Mouse (Mus musculus): ENCODE results near the gene Cstf1. TPM values are rescaled to one million over a fixed set of nuclear protein-coding genes. Genes with fewer than 3 reads are reported as not detected.

Cstf1 gene
- polyA plus RNA-seq (2015; fragmentation: Nextera tagmentation; extraction: Ambion mirVana): 48.5 and 55.2 TPM in 2 replicates

DNA sequence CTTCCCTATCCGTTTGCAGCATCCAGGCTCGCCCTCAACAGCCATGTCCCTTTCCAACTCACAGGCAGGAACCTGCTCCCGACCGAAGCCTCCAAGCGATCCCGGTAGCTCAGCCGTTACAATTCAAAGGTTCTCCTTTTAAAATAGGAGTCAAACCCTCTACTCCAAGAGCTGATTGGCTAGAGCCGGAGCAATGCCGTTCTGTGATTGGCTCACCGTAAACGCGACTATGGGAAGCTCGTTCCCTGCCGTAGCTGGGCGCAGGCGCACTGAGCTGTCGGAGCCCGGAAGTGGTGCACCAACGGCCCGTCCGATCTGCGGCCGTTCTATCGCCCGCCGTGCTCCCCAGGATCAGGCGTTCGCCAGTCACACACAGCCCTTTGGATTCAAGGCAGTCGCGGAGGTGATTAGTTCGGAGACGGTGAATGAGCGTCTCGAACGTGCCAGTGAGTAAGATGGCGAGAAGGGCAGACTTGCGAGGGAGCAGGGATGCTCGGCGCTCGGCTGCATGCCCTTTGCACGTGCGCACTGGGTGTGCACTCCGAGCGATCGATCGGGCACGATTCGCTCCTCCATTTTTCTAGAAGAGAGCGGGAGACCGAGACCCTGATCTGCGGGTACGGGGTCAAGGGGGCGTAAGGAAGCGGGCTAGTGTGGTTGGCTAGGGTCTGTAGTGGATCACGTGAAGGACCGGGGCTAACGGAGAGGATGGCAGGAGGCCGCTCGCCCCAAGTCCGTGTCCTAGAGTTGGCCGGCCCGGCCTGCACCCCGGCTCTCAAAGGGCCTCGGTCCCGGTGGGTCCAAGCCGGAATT, at the start of gene Cstf1, which contains the start of gene Aurka:
TSS of gene Cstf1 (plus strand) at position 271 of the 813 bp plus-strand sequence.
TSS of gene Aurka (minus strand) at position 125 of the 813 bp plus-strand sequence.
- DNase-seq (ENCODE audit: low spot score): peak; percentile 96

DNA sequence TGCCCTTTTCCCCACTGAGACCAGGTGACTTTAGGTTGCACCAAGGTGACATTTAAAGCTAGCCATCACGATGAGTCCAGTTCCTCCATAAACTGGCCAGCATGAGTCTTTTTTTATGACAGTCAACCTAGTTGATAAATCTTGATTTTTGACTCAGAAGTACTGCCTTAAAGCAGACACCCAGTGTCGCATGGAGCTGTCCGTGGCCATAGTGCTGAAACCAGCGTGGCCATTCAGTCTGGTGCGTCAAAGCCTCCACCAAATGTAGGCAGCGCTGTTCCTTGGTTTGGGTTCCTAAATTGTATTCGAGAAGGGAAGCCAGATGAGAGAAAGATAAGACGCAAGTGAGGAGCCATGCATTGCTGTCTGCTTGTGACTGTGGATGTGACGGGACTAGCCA, 49.6 kb upstream of the Cstf1 start:
- DNase-seq (ENCODE audit: low spot score): peak; percentile 28

DNA sequence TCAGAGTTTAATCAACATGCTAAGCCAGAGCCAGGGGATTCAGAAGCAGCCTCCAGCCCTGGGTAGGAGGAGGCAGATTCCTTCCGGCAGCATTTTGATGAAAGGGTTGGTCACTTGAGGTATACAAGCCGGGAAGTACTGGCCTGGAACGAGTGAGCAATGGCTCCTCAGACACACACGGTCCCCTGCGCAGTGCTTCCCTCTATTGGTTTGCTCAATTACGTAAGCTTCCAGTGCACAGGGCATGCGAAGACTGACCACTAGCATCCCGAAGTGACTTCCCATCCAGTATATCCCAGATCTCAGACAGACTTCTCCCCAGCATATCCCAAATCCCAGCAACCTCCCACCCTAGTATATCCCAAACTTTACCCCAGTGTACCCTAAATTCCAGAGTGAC, 42.2 kb upstream of the Cstf1 start:
- no peak for DNase-seq (ENCODE audit: low spot score)

- no peak for DNase-seq (ENCODE audit: low spot score)
Measured at GRCm38 (mm10) chr2:172329179-172329578, 41.3 kb upstream of the Cstf1 start.

GRCm38 (mm10) chr2:172338206-172338942, 32.1 kb upstream of the Cstf1 start:
- no peak for DNase-seq (ENCODE audit: low spot score)

GRCm38 (mm10) chr2:172340936-172341335, 29.5 kb upstream of the Cstf1 start:
- DNase-seq (ENCODE audit: low spot score): no peak

DNA sequence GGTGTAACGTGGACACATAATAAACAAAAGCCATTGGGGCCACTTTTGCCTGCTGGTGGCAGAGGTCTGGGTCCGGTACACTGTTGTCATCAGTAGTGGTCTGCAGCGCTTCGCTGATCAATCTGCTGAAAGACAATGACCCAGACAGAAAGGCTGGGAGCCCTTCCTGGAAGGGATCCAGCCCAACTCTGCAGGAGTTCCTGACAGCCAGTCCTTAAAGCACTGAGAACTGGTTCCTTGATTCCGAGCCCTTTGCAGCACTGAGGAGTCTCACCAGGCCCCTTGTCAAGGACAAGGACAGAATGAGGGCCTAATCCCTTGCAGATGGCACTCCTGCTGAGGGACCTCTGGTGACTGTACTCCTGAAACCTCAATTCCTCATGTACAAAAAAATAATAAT, 28.9 kb upstream of the Cstf1 start:
- DNase-seq (ENCODE audit: low spot score): no peak

DNA sequence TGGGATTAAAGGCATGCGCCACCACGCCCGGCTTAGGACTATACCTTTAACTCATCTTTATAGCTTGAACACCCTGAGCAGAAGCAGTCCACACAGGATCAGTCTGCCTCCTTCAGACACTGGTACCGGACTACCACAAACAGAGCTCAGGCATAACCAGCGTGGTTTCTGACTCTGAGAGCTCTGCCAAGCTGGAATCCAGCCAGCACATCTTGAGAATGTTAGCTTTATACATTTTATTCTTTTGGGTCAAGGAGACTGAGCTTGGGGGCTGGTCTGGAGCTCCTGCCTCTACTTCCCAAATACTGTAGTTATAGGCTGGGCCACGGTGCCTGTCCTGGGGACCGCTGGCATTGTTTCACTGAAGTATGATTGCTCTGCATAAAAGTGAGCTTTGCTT, 26.7 kb upstream of the Cstf1 start:
- DNase-seq (ENCODE audit: low spot score): no peak

DNA sequence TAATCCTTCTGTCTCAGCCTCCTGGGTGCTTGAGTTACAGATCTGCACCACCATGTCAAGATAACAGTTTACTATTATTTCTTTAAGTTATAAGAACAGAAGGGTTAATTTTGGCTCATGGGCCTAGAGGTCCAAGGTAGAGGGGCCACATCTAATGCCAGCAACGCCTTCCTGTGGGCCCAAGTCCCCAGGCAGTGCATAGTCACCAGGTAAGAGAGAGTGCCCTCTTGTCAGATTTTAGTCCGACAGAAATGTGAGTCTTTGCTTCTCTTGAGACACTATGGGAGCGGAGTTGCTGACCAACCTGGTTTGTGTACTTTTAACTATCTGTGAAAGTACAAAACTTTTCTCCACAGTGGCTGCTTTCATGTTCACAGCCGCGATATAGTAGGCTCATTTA, 25.8 kb upstream of the Cstf1 start:
- DNase-seq (ENCODE audit: low spot score): no peak

DNA sequence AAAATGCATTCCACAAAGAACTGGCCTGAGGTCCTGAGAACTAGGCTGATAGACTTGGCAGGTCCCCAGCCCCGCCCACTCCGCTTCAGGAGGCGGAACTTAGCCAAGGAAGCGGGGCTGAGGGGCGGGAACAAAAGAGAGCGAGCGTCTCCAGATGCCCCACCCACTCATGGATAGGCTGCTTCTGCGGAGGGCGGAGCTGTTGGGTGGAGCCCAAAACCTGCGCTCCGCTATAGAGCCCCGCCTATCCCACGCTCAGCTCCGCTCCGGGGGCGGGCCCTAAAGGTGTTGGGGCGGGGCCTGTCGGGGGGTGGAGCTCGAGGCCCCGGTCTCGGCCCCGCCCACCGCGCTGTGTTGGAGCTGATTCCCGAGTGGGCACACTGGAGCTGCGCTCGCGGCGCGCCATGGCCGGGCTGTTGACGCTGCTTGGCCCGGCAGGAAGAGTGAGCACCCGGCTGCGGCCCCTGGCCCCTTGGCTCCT, 25.2 kb upstream of the Cstf1 start, which contains the start of gene Fam210b:
TSS of gene Fam210b (plus strand) at position 308 of the 481 bp plus-strand sequence.
- peak; percentile 98 for DNase-seq (ENCODE audit: low spot score)

DNA sequence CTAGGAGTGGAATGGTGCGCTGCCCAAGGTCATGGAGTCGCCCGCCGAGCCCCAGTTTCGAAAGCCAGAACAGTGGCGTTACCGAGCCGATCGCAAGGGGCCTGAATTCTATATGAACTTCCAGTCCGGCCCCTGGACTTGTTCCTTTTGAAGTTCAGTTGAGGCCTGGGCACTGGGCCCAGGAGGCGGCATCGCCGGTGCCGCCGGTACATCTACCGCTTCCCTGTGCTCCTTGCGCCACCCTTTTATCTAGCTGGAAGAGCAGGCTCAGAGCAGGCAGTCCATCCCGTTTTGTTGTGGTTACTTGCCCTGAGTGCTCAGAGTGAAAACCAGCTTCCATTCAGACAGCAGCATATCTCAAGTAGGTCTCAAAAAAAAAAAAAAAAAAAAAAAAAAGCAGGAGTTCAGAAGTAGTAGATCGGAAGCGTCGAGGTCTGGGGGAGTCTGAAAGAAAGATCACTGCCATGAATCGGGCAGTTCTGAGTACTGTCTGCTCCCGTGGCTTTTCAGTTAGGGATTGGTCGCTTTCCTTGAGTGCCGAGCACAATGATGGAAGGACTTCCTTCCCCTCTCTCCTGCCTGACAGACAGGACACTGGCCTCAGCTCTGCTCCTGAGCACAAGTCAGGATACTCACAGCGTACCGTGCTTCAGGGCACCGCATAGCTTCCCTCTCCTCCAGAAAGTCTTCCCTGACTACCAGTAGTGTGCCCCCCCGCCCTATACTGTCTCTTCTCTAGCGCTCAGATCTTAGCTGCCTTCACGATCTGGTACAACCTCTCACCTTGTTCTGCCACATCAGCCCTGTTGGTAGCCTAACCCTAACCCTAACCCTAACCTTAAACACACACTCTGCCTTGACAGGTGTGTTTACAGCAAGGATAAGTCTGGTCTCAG, 24.2 kb upstream of the Cstf1 start:
- DNase-seq (ENCODE audit: low spot score): peak; percentile 16

DNA sequence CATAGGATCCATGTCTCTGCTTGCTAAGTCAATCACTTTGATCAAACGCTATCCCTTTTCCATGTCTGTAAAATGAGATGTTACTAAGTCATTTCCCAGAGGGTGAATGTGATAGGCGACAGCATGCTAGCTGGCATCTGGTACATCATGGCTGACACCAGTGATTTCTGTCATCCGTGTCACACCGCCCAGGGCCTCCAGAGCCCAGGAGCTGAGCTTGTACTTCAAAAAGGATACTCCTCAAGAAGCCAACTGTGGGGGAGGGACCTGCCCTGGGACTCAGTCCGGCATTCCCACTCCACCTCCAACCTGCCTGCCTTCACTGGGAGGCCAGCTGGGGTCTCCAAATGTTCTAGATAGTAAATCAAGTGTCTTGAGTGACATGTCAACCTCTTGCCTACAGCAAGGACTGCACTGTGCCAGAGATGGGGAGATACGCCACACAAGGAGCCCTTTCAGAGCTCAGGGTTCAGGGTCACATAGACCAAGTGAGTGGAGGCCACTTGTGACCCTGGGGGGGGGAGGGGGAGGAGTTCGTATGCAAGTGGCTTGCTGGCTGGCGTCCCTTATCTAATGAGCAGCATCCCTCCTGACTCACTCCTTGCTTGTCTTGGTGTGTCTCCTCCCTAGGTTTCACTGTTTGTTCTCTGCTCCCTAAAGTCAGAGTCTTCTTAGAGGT, 23.4 kb upstream of the Cstf1 start:
- no peak for DNase-seq (ENCODE audit: low spot score)

- DNase-seq (ENCODE audit: low spot score): no peak
Measured at GRCm38 (mm10) chr2:172348297-172348950, 22.1 kb upstream of the Cstf1 start.

- DNase-seq (ENCODE audit: low spot score): no peak
Measured at GRCm38 (mm10) chr2:172349776-172350175, 20.7 kb upstream of the Cstf1 start.

DNA sequence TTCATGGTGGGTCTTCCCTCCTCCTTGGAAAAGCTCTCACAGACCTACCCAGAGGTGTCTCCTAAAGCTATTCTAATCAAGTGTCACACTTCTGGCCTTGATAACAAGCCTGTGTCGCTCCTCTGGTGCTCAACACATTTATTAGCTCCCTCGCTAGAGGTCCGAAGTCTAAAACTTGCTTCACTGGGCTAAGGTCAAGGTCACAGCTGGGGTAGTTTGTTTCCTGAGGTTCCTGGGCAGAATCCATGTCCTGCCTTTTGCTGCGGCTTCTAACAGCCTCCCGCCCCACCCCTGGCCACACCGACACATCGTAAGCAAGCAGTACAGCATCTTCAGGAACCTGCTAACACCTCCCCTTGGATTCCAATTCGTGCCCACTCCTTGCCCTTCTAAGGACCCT, 19.7 kb upstream of the Cstf1 start:
- DNase-seq (ENCODE audit: low spot score): no peak

DNA sequence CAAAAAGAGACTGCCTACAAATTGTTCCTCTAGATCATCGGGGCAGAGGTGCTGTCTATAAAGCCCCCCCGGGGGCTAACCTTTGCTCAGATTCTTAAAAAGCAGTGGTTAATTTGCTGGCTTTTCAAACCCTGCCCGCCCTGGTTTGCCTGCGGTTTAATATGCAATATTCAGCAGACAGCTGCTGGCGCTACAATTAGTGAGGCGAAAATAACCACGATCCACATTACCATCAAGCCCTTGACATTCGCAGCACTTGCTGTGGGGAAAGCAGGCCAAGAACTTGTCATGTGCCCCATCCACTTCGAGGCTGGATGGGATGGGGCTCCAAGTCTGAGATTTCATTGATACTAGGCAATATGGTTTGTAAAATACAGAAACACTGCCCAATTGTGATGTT, 17.3 kb upstream of the Cstf1 start:
- DNase-seq (ENCODE audit: low spot score): no peak

GRCm38 (mm10) chr2:172354761-172355160, 15.7 kb upstream of the Cstf1 start:
- DNase-seq (ENCODE audit: low spot score): no peak

GRCm38 (mm10) chr2:172355833-172356232, 14.6 kb upstream of the Cstf1 start:
- DNase-seq (ENCODE audit: low spot score): no peak

DNA sequence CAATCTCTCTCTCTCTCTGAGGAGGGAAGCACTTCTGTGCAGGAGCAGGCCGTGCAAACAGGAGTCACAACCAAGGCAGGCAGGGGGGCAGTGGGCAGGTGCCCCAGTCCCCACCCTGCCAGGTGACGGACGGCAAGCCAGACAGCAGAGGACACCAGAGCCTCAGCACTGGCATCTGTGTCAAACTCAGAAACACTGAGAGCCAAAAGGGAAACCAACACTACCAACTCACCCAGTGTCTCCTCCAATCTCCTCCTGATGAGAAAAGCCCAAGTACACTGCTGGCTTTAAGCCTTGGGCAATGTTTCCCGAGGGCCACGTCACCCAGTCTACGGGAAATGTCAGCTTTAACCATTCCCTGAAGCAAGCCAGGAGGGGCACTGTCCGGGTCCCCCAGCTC, 7.3 kb upstream of the Cstf1 start:
- DNase-seq (ENCODE audit: low spot score): no peak

DNA sequence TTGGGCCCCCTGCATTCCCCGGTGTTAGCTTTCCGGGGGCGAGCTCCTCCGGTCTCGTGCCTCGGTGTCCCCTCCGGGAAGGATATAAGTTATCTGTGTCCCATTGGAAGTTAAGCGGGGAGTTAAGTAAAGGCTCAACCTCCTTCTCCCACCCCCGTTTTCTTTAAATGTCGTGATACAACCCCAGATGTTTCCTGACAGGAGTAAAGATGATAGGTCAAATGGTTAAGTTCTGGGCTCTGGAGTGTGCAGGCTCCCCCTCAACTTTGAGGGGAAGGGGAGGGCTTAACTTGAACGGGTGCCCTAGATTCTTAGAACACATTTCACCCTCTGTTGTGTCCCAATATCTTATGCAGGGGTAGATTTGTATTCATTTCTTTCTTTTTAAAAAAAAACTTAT, 777 bp downstream of the Cstf1 start:
- DNase-seq (ENCODE audit: low spot score): peak; percentile 24

Data from thymus, postnatal 0 days (tissue).